Mouse (Mus musculus): ENCODE measurements around the gene Ube2h. TPM values are rescaled to one million over a fixed set of nuclear protein-coding genes. Genes with fewer than 3 reads are reported as not detected.

Ube2h gene
- total and polyA plus RNA-seq, 3 experiments = 29.4 to 61.7 (median 61.5) TPM

DNA sequence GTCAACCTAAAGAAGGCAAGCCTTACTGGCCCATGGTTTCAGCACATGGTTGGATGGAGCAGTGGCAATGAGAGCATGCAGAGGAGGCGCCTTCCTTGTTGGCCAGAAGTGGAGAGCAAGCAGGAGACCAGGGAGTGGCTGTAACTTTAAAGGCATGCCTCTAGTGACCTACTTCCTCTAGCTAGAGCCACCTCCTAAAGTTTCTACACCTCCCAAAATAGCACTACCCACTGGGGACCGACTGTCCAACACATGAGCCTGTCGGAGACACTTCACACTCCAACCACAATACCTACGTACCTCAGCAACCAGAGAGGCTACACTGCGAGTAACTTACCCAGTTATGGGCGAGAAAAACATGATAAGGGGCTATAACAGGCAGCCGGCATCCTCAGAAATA lies 74.1 kb downstream of the Ube2h start:
- 38% methylated on average over 7 of the region's 7 CpGs for WGBS
- H3K4me3 ChIP-seq = no peak overlapping the region
- peak overlapping the region; percentile 42 for H3K27ac ChIP-seq
- TF ChIP-seq POLR2A (IDR thresholded peaks at IDR 0.05; ENCODE audit: insufficient read depth, low read depth, low read length) (no peak), EP300 (IDR thresholded peaks at IDR 0.05; ENCODE audit: insufficient read depth, low read depth, low read length) (no peak), CTCF (IDR thresholded peaks at IDR 0.05) (no peak)
- peaks cover 5% of the 10 kb centered on the region for H3K4me1 ChIP-seq (ENCODE audit: control insufficient read depth, insufficient read depth, low read length)
- H3K9ac ChIP-seq (ENCODE audit: low read depth, low read length) = no peak overlapping the region
- no peaks in the 10 kb centered on the region for H3K27me3 ChIP-seq (ENCODE audit: control insufficient read depth, insufficient read depth, low read length)
- peaks cover 4% of the 10 kb centered on the region; the same call in 1 of the 2 replicates for H3K79me2 ChIP-seq (replicated peaks; ENCODE audit: control insufficient read depth, insufficient read depth, low read length)
- peaks cover 21% of the 10 kb centered on the region for H3K36me3 ChIP-seq (ENCODE audit: control insufficient read depth, insufficient read depth, low read length)
- intact Hi-C loops (cut with DNase I) = loop anchor here (5.0 kb wide), 1 partner anchor 77 kb away; no protein-coding TSS in a partner anchor
- peak in 1 of 2 experiments; percentile 54 for DNase-seq

DNA sequence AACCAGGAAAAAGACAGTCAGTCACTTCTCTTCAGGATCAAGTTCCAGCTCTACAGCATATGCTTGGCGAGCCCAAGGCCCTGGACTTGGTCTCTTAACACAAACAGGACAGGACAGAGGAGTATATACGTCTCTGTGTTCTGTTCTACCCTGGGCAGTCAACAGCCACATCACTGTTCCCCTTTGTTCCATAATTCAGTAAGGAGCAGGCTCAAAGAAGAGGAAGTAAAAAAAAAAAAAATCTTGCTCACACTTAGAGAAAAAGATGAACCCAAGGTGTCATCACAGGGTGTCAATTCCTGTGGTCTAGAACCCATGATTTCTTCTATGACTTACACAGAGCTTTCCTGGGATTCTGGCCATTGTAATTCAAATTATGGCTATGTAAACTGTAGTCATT lies 75.4 kb downstream of the Ube2h start:
- Histone ChIP-seq H3K36me3 (ENCODE audit: control insufficient read depth, insufficient read depth, low read length) (peaks cover 21% of the 10 kb centered on the region), H3K4me1 (ENCODE audit: control insufficient read depth, insufficient read depth, low read length) (peaks cover 7% of the 10 kb centered on the region), H3K27me3 (ENCODE audit: control insufficient read depth, insufficient read depth, low read length) (no peaks in the 10 kb centered on the region), H3K9ac (ENCODE audit: low read depth, low read length) (no peak overlapping the region), H3K27ac (no peak overlapping the region), H3K4me3 (no peak overlapping the region), H3K79me2 (replicated peaks; ENCODE audit: control insufficient read depth, insufficient read depth, low read length) (peaks cover 4% of the 10 kb centered on the region; the same call in 1 of the 2 replicates)
- 90% methylated on average over 2 of the region's 2 CpGs for WGBS
- DNase-seq = no peak
- intact Hi-C loops (cut with DNase I) = loop anchor here (5.0 kb wide), 1 partner anchor 128 kb away; no protein-coding TSS in a partner anchor
- no peak for TF ChIP-seq EP300 (IDR thresholded peaks at IDR 0.05; ENCODE audit: insufficient read depth, low read depth, low read length)
- TF ChIP-seq POLR2A (IDR thresholded peaks at IDR 0.05; ENCODE audit: insufficient read depth, low read depth, low read length) = no peak
- no peak for TF ChIP-seq CTCF (IDR thresholded peaks at IDR 0.05)

DNA sequence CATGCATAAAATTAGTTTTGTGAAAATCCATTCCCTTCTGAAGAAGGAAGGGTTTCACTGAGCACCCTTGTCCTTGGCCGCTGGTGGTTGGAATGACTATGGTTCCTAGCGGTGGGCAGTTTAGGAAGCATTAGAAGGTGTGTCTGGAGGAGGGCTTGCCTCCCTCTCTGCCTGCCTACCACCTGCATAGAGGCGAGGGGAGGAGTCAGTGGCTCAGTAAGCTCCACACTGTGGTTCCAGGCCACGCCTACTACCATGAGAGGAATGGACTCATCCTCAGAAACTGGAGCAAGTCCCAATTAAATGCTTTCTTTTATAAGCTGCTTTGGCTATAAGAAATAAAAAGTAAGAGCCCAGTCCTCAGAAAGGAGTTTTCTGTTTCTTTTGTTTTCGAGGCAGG lies 76.0 kb downstream of the Ube2h start:
- intact Hi-C loops (cut with DNase I) = loop anchor here (5.0 kb wide), 1 partner anchor 129 kb away; no protein-coding TSS in a partner anchor
- peaks cover 4% of the 10 kb centered on the region; the same call in 1 of the 2 replicates for H3K79me2 ChIP-seq (replicated peaks; ENCODE audit: control insufficient read depth, insufficient read depth, low read length)

DNA sequence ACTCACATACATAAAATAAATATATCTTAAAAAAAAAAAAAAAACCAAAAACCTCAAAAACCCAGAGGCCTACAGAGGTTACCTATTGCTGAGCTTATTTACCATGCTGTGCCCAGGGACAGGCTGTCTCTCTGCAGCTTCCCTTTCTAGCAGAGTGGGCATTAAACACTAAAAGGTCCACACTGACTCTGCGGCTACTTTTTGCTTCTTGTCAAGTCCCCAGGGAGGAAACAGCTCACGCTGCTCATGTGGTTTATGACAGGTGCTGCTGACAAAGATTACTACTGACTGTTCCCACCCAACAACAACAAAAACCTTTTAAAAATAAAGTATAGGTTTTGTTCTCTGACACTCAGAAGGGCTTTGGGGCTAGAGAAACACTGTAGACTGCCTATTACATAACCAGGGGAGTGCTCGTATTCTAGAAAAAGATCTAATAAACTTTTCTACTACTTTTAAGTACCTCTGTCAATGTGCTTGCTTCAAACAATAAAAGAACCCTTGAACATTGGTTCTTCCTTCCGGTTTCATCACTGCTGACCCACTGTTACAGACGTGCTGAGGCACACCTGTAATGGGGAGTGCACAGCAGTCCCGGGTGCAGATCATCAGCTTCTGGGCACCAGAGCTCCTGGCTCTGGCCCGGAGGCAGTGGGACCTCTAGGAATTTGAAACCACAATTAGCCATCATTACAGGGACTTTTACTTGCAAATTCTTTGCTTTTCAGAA lies 77.2 kb downstream of the Ube2h start:
- no peak for DNase-seq
- Histone ChIP-seq H3K9ac (ENCODE audit: low read depth, low read length) (no peak overlapping the region), H3K79me2 (replicated peaks; ENCODE audit: control insufficient read depth, insufficient read depth, low read length) (peaks cover 2% of the 10 kb centered on the region; the same call in 1 of the 2 replicates), H3K36me3 (ENCODE audit: control insufficient read depth, insufficient read depth, low read length) (peaks cover 18% of the 10 kb centered on the region), H3K27me3 (ENCODE audit: control insufficient read depth, insufficient read depth, low read length) (no peaks in the 10 kb centered on the region), H3K4me1 (ENCODE audit: control insufficient read depth, insufficient read depth, low read length) (peaks cover 9% of the 10 kb centered on the region), H3K4me3 (no peak overlapping the region), H3K27ac (no peak overlapping the region; the same call in 1 of the 2 replicates)
- TF ChIP-seq CTCF (IDR thresholded peaks at IDR 0.05) (no peak), POLR2A (IDR thresholded peaks at IDR 0.05; ENCODE audit: insufficient read depth, low read depth, low read length) (no peak), EP300 (IDR thresholded peaks at IDR 0.05; ENCODE audit: insufficient read depth, low read depth, low read length) (no peak)
- 65% methylated on average over 7 of the region's 7 CpGs for WGBS
- intact Hi-C loops (cut with DNase I) = loop anchor here (5.0 kb wide), 1 partner anchor 130 kb away; no protein-coding TSS in a partner anchor

More for the DNA sequence above, 76.0 kb downstream of the Ube2h start:
- peaks cover 21% of the 10 kb centered on the region for H3K36me3 ChIP-seq (ENCODE audit: control insufficient read depth, insufficient read depth, low read length)
- peaks cover 7% of the 10 kb centered on the region for H3K4me1 ChIP-seq (ENCODE audit: control insufficient read depth, insufficient read depth, low read length)
- no peak overlapping the region for H3K9ac ChIP-seq (ENCODE audit: low read depth, low read length)
- no peak for TF ChIP-seq EP300 (IDR thresholded peaks at IDR 0.05; ENCODE audit: insufficient read depth, low read depth, low read length)
- TF ChIP-seq CTCF (IDR thresholded peaks at IDR 0.05) = no peak
- TF ChIP-seq POLR2A (IDR thresholded peaks at IDR 0.05; ENCODE audit: insufficient read depth, low read depth, low read length) = no peak
- WGBS = 94% methylated on average over 5 of the region's 5 CpGs
- H3K4me3 ChIP-seq = no peak overlapping the region
- no peak for DNase-seq
- H3K27ac ChIP-seq = no peak overlapping the region
- H3K27me3 ChIP-seq (ENCODE audit: control insufficient read depth, insufficient read depth, low read length) = no peaks in the 10 kb centered on the region

DNA sequence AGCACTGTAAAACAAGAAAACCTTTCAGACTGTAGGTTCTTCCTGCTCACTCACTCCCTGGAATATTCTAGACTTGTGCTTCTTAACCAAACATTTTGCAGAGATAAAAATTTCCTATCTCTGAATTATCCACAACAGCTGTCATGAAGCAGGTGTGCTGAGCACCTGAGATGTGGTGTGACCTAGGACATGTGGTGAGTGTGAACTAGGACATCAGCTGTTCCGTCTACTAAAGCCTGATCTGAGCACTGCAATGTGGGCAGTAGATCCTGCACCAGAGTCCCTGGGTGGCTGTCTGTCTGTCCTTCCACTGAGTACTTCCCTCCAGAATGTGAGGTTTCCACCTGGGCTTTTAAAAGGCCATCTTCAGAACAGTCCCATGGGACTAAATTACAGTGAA lies 79.6 kb downstream of the Ube2h start:
- DNase-seq = no peak
- intact Hi-C loops (cut with DNase I) = loop anchor here (5.0 kb wide), 1 partner anchor 133 kb away; no protein-coding TSS in a partner anchor
- 93% methylated on average over 1 of the region's 1 CpGs for WGBS
- Histone ChIP-seq H3K27ac (no peak overlapping the region), H3K79me2 (replicated peaks; ENCODE audit: control insufficient read depth, insufficient read depth, low read length) (peaks cover 2% of the 10 kb centered on the region; the same call in 1 of the 2 replicates), H3K36me3 (ENCODE audit: control insufficient read depth, insufficient read depth, low read length) (peaks cover 5% of the 10 kb centered on the region), H3K9ac (ENCODE audit: low read depth, low read length) (no peak overlapping the region), H3K4me1 (ENCODE audit: control insufficient read depth, insufficient read depth, low read length) (peaks cover 6% of the 10 kb centered on the region), H3K27me3 (ENCODE audit: control insufficient read depth, insufficient read depth, low read length) (no peaks in the 10 kb centered on the region), H3K4me3 (no peak overlapping the region)
- TF ChIP-seq CTCF (IDR thresholded peaks at IDR 0.05) = no peak
- TF ChIP-seq EP300 (IDR thresholded peaks at IDR 0.05; ENCODE audit: insufficient read depth, low read depth, low read length) = no peak
- no peak for TF ChIP-seq POLR2A (IDR thresholded peaks at IDR 0.05; ENCODE audit: insufficient read depth, low read depth, low read length)

DNA sequence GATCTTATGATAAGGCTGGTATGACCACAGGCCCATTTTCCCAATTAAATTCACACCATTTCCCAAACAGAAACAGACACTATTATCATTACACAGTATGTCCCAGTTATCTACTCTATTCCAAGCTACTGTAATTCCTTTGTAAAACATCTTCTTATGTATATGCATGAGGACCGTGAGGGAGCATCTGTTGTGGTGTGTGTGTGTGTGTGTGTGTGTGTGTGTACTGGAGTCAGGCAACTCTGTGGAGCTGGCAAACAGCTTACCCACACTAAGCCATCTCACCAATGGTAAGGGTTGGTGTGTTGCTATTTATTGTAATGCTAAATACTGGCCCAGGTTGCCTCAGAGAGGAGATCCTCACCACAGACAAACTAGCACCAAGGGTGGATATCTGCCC lies 82.0 kb downstream of the Ube2h start:
- intact Hi-C loops (cut with DNase I) = no loop called here
- Histone ChIP-seq H3K36me3 (ENCODE audit: control insufficient read depth, insufficient read depth, low read length) (no peaks in the 10 kb centered on the region; the same call in 1 of the 2 replicates), H3K27me3 (ENCODE audit: control insufficient read depth, insufficient read depth, low read length) (no peaks in the 10 kb centered on the region), H3K4me3 (no peak overlapping the region), H3K79me2 (replicated peaks; ENCODE audit: control insufficient read depth, insufficient read depth, low read length) (0 out of 2 replicates have a peak, but pooled peaks cover 2% of the 10 kb centered on the region), H3K27ac (no peak overlapping the region), H3K9ac (ENCODE audit: low read depth, low read length) (no peak overlapping the region), H3K4me1 (ENCODE audit: control insufficient read depth, insufficient read depth, low read length) (peaks cover 6% of the 10 kb centered on the region)
- TF ChIP-seq POLR2A (IDR thresholded peaks at IDR 0.05; ENCODE audit: insufficient read depth, low read depth, low read length) = no peak
- no peak for TF ChIP-seq EP300 (IDR thresholded peaks at IDR 0.05; ENCODE audit: insufficient read depth, low read depth, low read length)
- TF ChIP-seq CTCF (IDR thresholded peaks at IDR 0.05) = no peak
- DNase-seq = no peak
- WGBS = 67% methylated on average over 1 of the region's 1 CpGs

Data from heart, adult 2 months (tissue).